Mouse (Mus musculus): ENCODE results near the gene Rapgef2.

- TF ChIP-seq CTCF (conservative IDR thresholded peaks at IDR 0.05; ENCODE audit: low read length) = no peak
- TF ChIP-seq NANOG (IDR thresholded peaks at IDR 0.05; ENCODE audit: borderline replicate concordance, low read length) = no peak
- TF ChIP-seq POU5F1 (IDR thresholded peaks at IDR 0.05; ENCODE audit: borderline replicate concordance, low read length) = no peak
Measured at GRCm38 (mm10) chr3:79308605-79309004, 22.3 kb upstream of the Rapgef2 start.

Measured in E14TG2a.4 (cell line).